In genomic region chr12:110733254-110733653, GRCm38 (mm10) we compare ENCODE assay signal across 33 mouse cellular contexts. TPM values are rescaled to one million over a fixed set of nuclear protein-coding genes. Genes with fewer than 3 reads are reported as not detected.
"Had no signal": no experiment of that assay in that cellular context is flagged by ENCODE, and none has a peak within 500 bp of the region (broad histone marks: within the 10 kb centered on the region; RNA-seq: fewer than 3 reads in every experiment).

No protein-coding gene starts in this region.

RNA-seq across cellular contexts. Expression of gene 1700001K19Rik, which starts 50.8 kb away (rescaled TPM):
- total RNA-seq: heart, postnatal 10 days; heart, postnatal 14 days; heart, postnatal 25 days; heart, postnatal 36 days; heart, postnatal 4 days; hematopoietic stem cell, adult 5-6 weeks; hindbrain, postnatal 0 days; layer of hippocampus, adult 18-20 months; layer of hippocampus, adult 2 months; layer of hippocampus, adult 8-10 months; layer of hippocampus, postnatal 10 days; layer of hippocampus, postnatal 14 days; layer of hippocampus, postnatal 25 days; layer of hippocampus, postnatal 36 days; left cerebral cortex, adult 18-20 months; left cerebral cortex, adult 2 months had no signal
- polyA plus RNA-seq: heart, embryonic 10.5 days; heart, embryonic 12.5 days; heart, embryonic 13.5 days; heart, embryonic 14.5 days; heart, embryonic 15.5 days; heart, embryonic 16.5 days; heart, postnatal 0 days; hindbrain, embryonic 10.5 days; hindbrain, embryonic 12.5 days; intestine, embryonic 15.5 days; intestine, embryonic 16.5 days; intestine, postnatal 0 days; kidney, adult 2 months; kidney, embryonic 14.5 days; kidney, embryonic 16.5 days; kidney, postnatal 0 days; large intestine, adult 2 months had no signal
